Mouse (Mus musculus) hindbrain, embryonic 12.5 days (tissue): ENCODE data around the gene Igsf3. TPM values are rescaled to one million over a fixed set of nuclear protein-coding genes. Genes with fewer than 3 reads are reported as not detected.
A peak's percentile ranks its signal among the peaks of the same experiment; 100 is the strongest.

ENCODE experiments used
- ATAC-seq: fragments of 200-750 bp; cut with Nextera tagmentation; 2 replicates; pipeline ENCODE4 v1.8.0; 2017; ENCODE audit warnings: moderate TSS enrichment; ENCODE audit not compliant: low FRiP score
- H3K27ac ChIP-seq: fragments of 300-500 bp; sonication (generic); 2 replicates; pipeline ENCODE4 v1.5.1; 2016; ENCODE audit warnings: mild to moderate bottlenecking
- H3K27me3 ChIP-seq: fragments of 300-500 bp; sonication (generic); 2 replicates; pipeline ENCODE4 v1.6.1; 2016; ENCODE audit warnings: mild to moderate bottlenecking
- H3K36me3 ChIP-seq: fragments of 300-500 bp; sonication (generic); 2 replicates; pipeline ENCODE4 v1.6.1; 2016; ENCODE audit warnings: mild to moderate bottlenecking
- H3K4me1 ChIP-seq: fragments of 300-500 bp; sonication (generic); 2 replicates; pipeline ENCODE4 v1.6.1; 2016
- H3K4me2 ChIP-seq: fragments of 300-500 bp; sonication (generic); replicated peaks from 2 replicates; pipeline ENCODE4 v1.6.1; 2016; ENCODE audit warnings: mild to moderate bottlenecking
- H3K4me3 ChIP-seq: fragments of 300-500 bp; sonication (generic); 2 replicates; pipeline ENCODE4 v1.5.1; 2016; ENCODE audit warnings: mild to moderate bottlenecking
- H3K9ac ChIP-seq: fragments of 300-500 bp; sonication (generic); 2 replicates; pipeline ENCODE4 v1.6.1; 2016; ENCODE audit warnings: mild to moderate bottlenecking, moderate library complexity
- H3K9me3 ChIP-seq: fragments of 300-500 bp; sonication (generic); replicated peaks from 2 replicates; pipeline ENCODE4 v1.6.1; 2016; ENCODE audit warnings: mild to moderate bottlenecking
- WGBS: fragments of 180-500 bp; shearing (Covaris S2); methylation state at CpG from one replicate; pipeline ENCODE4 v1.1.7; 2016; 5-methylcytosine and 5-hydroxymethylcytosine counted together
- polyA plus RNA-seq: library from polyadenylated mRNA; unstranded; fragments of >200 nt; fragmentation: Nextera tagmentation; extraction: Ambion mirVana; gene quantifications from 2 replicates; pipeline ENCODE4 v1.2.1, GENCODE M21; 2016

Gene Igsf3
- polyA plus RNA-seq, 1 experiment from 2014 or later, result 61.9 TPM

DNA sequence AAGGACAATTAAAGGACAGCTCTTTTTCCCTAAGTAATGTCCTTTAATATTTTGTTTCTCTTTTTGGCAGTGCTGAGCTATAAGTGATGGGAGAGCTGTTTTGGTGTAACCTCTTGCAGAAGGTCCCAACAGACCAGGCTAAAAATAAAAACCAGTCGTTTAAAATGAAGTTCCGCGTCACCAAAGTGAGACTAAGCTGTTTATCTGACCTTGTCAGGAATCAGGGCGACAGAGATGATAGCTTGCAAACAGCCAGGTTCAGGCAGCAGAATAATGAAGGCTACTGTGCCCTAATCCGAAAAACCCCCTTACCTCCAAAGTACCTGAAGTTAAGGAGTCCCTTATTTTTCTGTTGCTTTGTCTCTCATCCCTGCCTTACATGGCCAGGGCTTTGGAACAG is 21.2 kb upstream of the Igsf3 start:
- WGBS, result 64% methylated on average over 5 of the region's 5 CpGs
- peaks cover 4% of the 10 kb centered on the region for H3K4me1 ChIP-seq

DNA sequence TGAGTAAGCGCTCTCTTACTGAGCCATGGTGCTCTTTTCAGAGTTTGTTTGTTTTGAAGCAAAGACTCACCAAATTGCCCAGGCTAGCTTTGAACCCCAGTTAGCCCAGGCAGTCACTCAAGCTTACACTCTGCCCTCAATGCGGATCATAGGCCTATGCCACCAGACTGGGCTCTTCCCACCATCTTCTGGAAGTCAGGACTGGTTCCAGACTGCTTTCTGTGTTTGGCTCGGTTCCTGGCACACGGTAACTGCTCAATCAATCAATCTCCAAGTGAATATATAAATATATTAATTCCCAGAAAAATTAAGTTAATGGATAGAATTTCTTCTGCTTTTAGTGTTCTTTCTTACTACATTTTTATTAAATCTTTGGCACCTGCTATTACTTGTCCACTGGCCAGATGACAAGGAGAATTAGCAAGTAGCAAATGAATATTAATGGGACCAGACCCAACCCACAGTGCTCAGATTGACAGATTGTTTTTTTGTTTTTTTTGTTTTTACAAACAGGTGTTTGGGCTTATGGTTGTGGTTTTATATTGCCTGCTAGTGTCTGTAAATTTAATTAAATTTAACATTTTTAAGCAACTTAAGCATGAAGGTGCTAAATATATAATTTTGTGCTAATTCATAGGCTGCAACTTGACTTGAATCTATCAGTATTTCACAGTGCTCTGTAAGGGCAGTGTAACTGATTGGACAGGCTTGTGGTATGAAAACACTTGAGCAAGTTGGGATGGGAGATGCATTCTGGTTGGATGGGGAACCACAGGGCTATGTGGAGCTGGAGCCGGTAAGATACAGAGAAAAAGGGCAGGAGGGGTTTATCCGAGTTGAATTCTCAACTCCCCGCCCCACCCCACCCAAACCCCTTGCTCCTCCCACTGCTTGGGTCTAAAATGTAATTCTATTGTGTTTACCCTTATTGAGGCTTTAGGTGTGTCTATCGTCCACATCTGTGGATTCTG is 20.0 kb upstream of the Igsf3 start:
- H3K9me3 ChIP-seq, result 0 out of 2 replicates have a peak, but pooled peaks cover 5% of the 10 kb centered on the region
- H3K4me1 ChIP-seq, result 0 out of 2 replicates have a peak, but pooled peaks cover 2% of the 10 kb centered on the region
- no peak overlapping the region for H3K4me2 ChIP-seq
- H3K9ac ChIP-seq, result no peak overlapping the region
- H3K4me3 ChIP-seq, result no peak overlapping the region
- no peak for ATAC-seq
- H3K36me3 ChIP-seq, result no peaks in the 10 kb centered on the region
- H3K27ac ChIP-seq, result no peak overlapping the region
- no peaks in the 10 kb centered on the region for H3K27me3 ChIP-seq
- WGBS, result 77% methylated on average over 8 of the region's 8 CpGs

More for the DNA sequence above, 21.2 kb upstream of the Igsf3 start:
- Histone ChIP-seq H3K9ac (no peak overlapping the region), H3K36me3 (no peaks in the 10 kb centered on the region), H3K4me2 (no peak overlapping the region), H3K9me3 (0 out of 2 replicates have a peak, but pooled peaks cover 5% of the 10 kb centered on the region), H3K27ac (no peak overlapping the region), H3K27me3 (no peaks in the 10 kb centered on the region), H3K4me3 (no peak overlapping the region)
- ATAC-seq, result no peak

- WGBS, result 92% methylated on average over 6 of the region's 6 CpGs
- Histone ChIP-seq H3K4me2 (no peak overlapping the region), H3K27me3 (no peaks in the 10 kb centered on the region), H3K36me3 (no peaks in the 10 kb centered on the region), H3K4me3 (no peak overlapping the region), H3K9ac (no peak overlapping the region), H3K4me1 (peaks cover 13% of the 10 kb centered on the region), H3K27ac (no peak overlapping the region), H3K9me3 (no peaks in the 10 kb centered on the region)
- ATAC-seq, result no peak
These were observed 16.1 kb upstream of the Igsf3 start for GRCm38 (mm10) chr3:101360832-101361231.

DNA sequence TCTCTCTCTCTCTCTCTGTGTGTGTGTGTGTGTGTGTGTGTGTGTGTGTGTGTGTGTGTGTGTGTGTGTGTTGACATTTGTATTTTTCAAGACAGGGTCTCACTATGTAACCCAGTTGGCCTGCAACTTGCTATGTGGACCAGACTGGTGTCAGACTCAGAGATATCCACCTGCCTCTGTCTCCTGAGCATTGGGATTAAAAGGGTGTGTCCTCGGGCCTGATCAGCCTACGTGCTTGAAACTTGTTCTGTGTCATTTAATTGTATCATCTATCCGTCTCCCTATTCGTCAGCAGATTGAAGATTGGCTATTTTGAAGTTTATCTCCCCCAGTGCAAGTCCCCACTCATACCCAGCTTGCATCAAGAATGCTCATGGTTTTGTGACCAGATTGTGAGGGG is 14.5 kb upstream of the Igsf3 start:
- H3K9me3 ChIP-seq, result no peaks in the 10 kb centered on the region
- H3K9ac ChIP-seq, result no peak overlapping the region
- WGBS, result 91% methylated on average over 4 of the region's 4 CpGs
- H3K27me3 ChIP-seq, result no peaks in the 10 kb centered on the region
- no peak for ATAC-seq
- no peak overlapping the region for H3K4me2 ChIP-seq
- H3K36me3 ChIP-seq, result no peaks in the 10 kb centered on the region
- H3K4me1 ChIP-seq, result peaks cover 23% of the 10 kb centered on the region
- no peak overlapping the region for H3K27ac ChIP-seq
- H3K4me3 ChIP-seq, result no peak overlapping the region

DNA sequence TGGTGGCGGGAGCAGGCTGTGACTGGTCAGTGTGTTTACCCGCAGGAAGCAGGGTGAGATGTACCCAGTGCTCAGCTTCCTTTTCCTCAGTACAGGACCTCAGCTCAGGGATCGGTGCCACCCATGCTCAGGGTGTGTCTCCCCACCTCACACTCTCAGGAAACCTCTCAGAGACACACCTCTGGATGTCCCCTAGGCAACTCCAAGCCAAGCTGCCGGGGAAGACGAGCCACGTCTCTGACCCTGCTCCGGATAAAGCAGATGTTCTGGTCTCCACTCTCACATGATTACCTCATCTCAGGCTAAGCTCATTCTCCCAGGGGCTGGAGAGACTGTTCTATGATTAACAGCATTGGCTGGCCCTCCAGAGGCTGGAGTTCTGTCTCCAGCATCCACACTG is 13.3 kb upstream of the Igsf3 start:
- no peak for ATAC-seq
- H3K27ac ChIP-seq, result no peak overlapping the region
- no peaks in the 10 kb centered on the region for H3K9me3 ChIP-seq
- no peaks in the 10 kb centered on the region for H3K36me3 ChIP-seq
- peaks cover 23% of the 10 kb centered on the region for H3K4me1 ChIP-seq
- no peak overlapping the region for H3K9ac ChIP-seq
- no peak overlapping the region for H3K4me3 ChIP-seq
- H3K27me3 ChIP-seq, result no peaks in the 10 kb centered on the region
- no peak overlapping the region for H3K4me2 ChIP-seq
- WGBS, result 85% methylated on average over 7 of the region's 7 CpGs

DNA sequence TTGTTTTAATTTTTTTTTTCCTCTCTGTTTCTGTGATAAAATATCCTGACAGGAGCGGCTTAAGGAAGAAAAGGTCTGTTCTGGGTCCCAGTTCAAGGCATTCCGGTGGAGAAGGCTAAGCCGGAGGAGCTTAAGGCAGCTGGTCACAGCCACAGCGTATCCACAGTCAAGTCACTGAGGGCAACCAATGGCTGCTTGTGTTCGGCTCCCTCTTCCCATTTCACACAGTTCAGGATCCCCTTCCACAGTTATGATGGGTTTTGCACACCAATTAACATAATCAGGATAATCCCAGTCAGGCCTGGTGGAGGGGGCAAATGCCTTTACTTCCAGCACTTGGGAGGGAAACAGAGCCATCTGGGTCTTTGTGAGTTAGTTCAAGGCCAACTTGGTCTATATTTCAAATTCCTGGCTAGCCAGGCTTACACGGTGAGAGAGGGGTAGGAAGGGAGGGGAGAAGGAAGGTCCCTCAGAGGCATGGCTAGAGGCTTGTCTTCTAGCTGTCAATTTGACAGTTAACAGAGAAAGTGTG is 11.7 kb upstream of the Igsf3 start:
- no peaks in the 10 kb centered on the region for H3K9me3 ChIP-seq
- 59% methylated on average over 6 of the region's 6 CpGs for WGBS
- ATAC-seq, result 0 out of 2 replicates have a peak, but pooled peaks have one; percentile 28
- H3K27ac ChIP-seq, result no peak overlapping the region
- H3K36me3 ChIP-seq, result no peaks in the 10 kb centered on the region
- no peak overlapping the region for H3K9ac ChIP-seq
- no peaks in the 10 kb centered on the region for H3K27me3 ChIP-seq
- H3K4me3 ChIP-seq, result no peak overlapping the region
- peaks cover 27% of the 10 kb centered on the region for H3K4me1 ChIP-seq
- no peak overlapping the region for H3K4me2 ChIP-seq

DNA sequence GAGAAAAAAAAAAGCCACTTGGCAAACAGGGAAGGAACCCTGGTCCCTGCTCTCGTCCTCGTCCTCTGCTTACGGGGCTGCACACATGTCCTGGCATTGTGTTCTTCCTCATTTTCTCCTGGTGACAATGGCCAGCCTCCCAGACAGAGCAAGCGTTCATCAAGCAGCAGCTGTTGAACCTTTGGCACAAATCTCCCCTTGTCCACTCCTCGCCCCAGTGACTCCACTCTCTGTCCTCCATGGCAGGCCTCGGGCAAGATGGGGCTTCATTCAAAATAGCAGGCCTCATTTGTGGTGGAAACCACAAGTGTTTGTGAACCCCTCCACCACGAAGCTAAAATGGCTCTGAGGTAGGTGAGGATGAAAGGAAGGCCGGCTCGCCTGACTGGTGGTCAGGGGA is 11.0 kb upstream of the Igsf3 start:
- Histone ChIP-seq H3K4me3 (no peak overlapping the region), H3K4me2 (no peak overlapping the region), H3K9ac (no peak overlapping the region), H3K27me3 (no peaks in the 10 kb centered on the region), H3K4me1 (peaks cover 27% of the 10 kb centered on the region), H3K9me3 (no peaks in the 10 kb centered on the region), H3K27ac (0 out of 2 replicates have a peak overlapping the region, but pooled peaks have one; percentile 13), H3K36me3 (no peaks in the 10 kb centered on the region)
- ATAC-seq, result peak; percentile 36; the same call in 1 of the 2 replicates
- 43% methylated on average over 9 of the region's 9 CpGs for WGBS

GRCm38 (mm10) chr3:101367372-101367771 is 9.5 kb upstream of the Igsf3 start:
- H3K9ac ChIP-seq, result no peak overlapping the region
- H3K4me2 ChIP-seq, result no peak overlapping the region
- no peaks in the 10 kb centered on the region for H3K27me3 ChIP-seq
- no peaks in the 10 kb centered on the region for H3K36me3 ChIP-seq
- ATAC-seq, result no peak
- WGBS, result 83% methylated on average over 11 of the region's 11 CpGs
- no peaks in the 10 kb centered on the region for H3K9me3 ChIP-seq
- H3K4me1 ChIP-seq, result peaks cover 27% of the 10 kb centered on the region
- no peak overlapping the region for H3K27ac ChIP-seq
- no peak overlapping the region for H3K4me3 ChIP-seq

- Histone ChIP-seq H3K4me3 (no peak overlapping the region), H3K9me3 (no peaks in the 10 kb centered on the region), H3K27ac (no peak overlapping the region), H3K4me1 (peaks cover 26% of the 10 kb centered on the region), H3K27me3 (no peaks in the 10 kb centered on the region; the same call in 1 of the 2 replicates), H3K9ac (no peak overlapping the region), H3K36me3 (no peaks in the 10 kb centered on the region), H3K4me2 (no peak overlapping the region)
- ATAC-seq, result no peak
- WGBS, result 54% methylated on average over 10 of the region's 10 CpGs
These were observed 7.5 kb upstream of the Igsf3 start for GRCm38 (mm10) chr3:101369301-101369881.

GRCm38 (mm10) chr3:101372345-101372980 is 4.4 kb upstream of the Igsf3 start:
- Histone ChIP-seq H3K9me3 (no peaks in the 10 kb centered on the region), H3K27me3 (no peaks in the 10 kb centered on the region; the same call in 1 of the 2 replicates), H3K36me3 (no peaks in the 10 kb centered on the region), H3K27ac (no peak overlapping the region), H3K9ac (no peak overlapping the region), H3K4me3 (no peak overlapping the region), H3K4me1 (peaks cover 8% of the 10 kb centered on the region), H3K4me2 (no peak overlapping the region)
- WGBS, result 44% methylated on average over 13 of the region's 13 CpGs
- ATAC-seq, result no peak

GRCm38 (mm10) chr3:101377256-101378024 is 557 bp downstream of the Igsf3 start:
- ATAC-seq, result peak; percentile 52; the same call in 1 of the 2 replicates
- H3K4me1 ChIP-seq, result peaks cover 47% of the 10 kb centered on the region
- under 1% methylated on average over 61 of the region's 62 CpGs for WGBS
- peak overlapping the region; percentile 91 for H3K9ac ChIP-seq
- no peaks in the 10 kb centered on the region for H3K36me3 ChIP-seq
- peak overlapping the region; percentile 83 for H3K27ac ChIP-seq
- no peaks in the 10 kb centered on the region; the same call in 1 of the 2 replicates for H3K27me3 ChIP-seq
- H3K4me2 ChIP-seq, result peak overlapping the region; percentile 69
- H3K9me3 ChIP-seq, result no peaks in the 10 kb centered on the region
- H3K4me3 ChIP-seq, result peak overlapping the region; percentile 88
